Mouse (Mus musculus) CD4-positive, CD25-positive, alpha-beta regulatory T cell, adult 9 weeks (primary cell): Measurements from ENCODE around the gene 1190002N15Rik. TPM values are rescaled to one million over a fixed set of nuclear protein-coding genes. Genes with fewer than 3 reads are reported as not detected.

Source experiments
- polyA plus RNA-seq: library from polyadenylated mRNA; unstranded; fragments of 100-300 nt; shearing (Covaris generic); gene quantifications from one replicate; pipeline ENCODE4 v1.2.1, GENCODE M21; 2017

The 1190002N15Rik gene
- 1.2 TPM for polyA plus RNA-seq

DNA sequence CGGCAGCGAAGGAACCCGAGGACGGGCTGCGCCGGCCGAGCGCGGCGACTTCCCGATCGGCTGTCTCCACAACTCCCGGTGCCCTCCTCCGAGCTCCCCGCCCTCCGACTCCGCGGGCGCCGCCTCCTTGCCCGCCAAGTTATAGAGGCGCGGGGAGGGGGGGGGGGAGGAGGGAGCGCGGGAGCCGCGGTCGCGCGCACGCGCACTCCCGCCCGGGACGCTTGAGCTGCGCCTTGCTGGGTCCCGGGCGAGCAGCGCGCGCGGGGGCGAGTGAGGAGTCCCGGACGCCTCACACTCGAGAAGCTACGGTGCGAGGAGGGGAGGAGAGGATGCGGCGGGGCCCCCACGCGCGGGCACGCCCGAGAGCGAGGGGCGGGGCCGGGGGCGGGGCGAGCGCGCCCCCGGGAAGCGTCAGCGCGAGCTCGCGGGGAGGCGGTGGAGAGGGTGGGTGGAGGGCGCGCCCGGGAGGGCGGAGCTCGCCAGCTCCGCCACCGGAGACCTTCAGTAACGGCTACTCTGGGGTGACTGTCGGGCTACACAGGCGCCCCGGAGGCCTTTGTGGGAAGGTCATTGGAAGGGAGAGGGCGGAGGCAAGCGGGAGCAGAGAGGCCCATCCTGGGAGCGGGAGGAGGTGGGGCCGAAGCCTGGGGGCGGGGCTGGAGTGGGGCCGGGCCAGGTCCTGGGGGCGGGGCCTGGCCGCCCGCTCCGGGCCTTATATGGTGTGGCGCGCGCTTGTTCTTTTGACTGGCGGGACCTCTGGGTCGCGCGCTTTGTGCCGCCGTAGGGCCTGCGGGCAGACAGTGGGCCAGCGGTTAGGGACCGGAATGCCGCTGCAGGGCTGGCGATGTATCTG lies at the start of gene 1190002N15Rik:
Gene 1190002N15Rik, minus strand, starts transcription at position 112 of the 853 bp plus-strand sequence.

Other genes with a start within 250 kb of the 1190002N15Rik start
- gene Slc9a9, start 131.8 kb upstream of the 1190002N15Rik start, polyA plus RNA-seq, result 72.8 TPM